Mouse (Mus musculus): ENCODE results near the gene Mier1. TPM values are rescaled to one million over a fixed set of nuclear protein-coding genes. Genes with fewer than 3 reads are reported as not detected.

Gene Mier1
- total RNA-seq, 2 experiments from 2014 or later, result 15.6 to 20.1 TPM

Other genes with a start within 250 kb of the Mier1 start
- gene Tctex1d1, start 135.8 kb upstream of the Mier1 start, total RNA-seq (2021), result under 1 TPM in 1 of 2 experiments, not detected in 1; 0.36 TPM
- gene Insl5, start 87.5 kb upstream of the Mier1 start, total RNA-seq (2021), result not detected
- under 1 TPM; 0.44 to 0.87 TPM for gene Wdr78, start 165 bp downstream of the Mier1 start, total RNA-seq (2021)
- gene Slc35d1, start 100.8 kb downstream of the Mier1 start, total RNA-seq (2021), result 1 to 10 TPM; 4.4 to 4.7 TPM
- gene 4921539E11Rik, start 176.5 kb downstream of the Mier1 start, total RNA-seq (2021), result not detected
- 10 to 100 TPM; 24.1 to 24.2 TPM for gene Oma1, start 199.4 kb downstream of the Mier1 start, total RNA-seq (2021)

All from gastrocnemius, postnatal 36 days (tissue).